Mouse (Mus musculus) forebrain, postnatal 0 days (tissue): ENCODE measurements around the gene Tas1r3. TPM values are rescaled to one million over a fixed set of nuclear protein-coding genes. Genes with fewer than 3 reads are reported as not detected.

Experiments used
- ATAC-seq: fragments of 200-750 bp; cut with Nextera tagmentation; 2 replicates; pipeline ENCODE4 v1.8.0; 2017; ENCODE audit warnings: mild to moderate bottlenecking, moderate library complexity
- DNase-seq: peaks from one replicate; pipeline ENCODE4 v3.0.0-alpha.2; 2015
- H3K27ac ChIP-seq: fragments of 300-500 bp; sonication (generic); 2 replicates; pipeline ENCODE4 v1.5.1; 2014; ENCODE audit warnings: low read depth, mild to moderate bottlenecking, antibody characterized with exemption, low read length, moderate library complexity, mixed read lengths
- H3K27me3 ChIP-seq: fragments of 300-500 bp; sonication (generic); 2 replicates; pipeline ENCODE4 v1.6.1; 2014; ENCODE audit warnings: mild to moderate bottlenecking, low read length, mixed read lengths; ENCODE audit not compliant: insufficient read depth
- H3K36me3 ChIP-seq: fragments of 300-500 bp; sonication (generic); 2 replicates; pipeline ENCODE4 v1.6.1; 2014; ENCODE audit warnings: mild to moderate bottlenecking, moderate library complexity; ENCODE audit not compliant: insufficient read depth
- H3K4me1 ChIP-seq: fragments of 300-500 bp; sonication (generic); 2 replicates; pipeline ENCODE4 v1.6.1; 2014; ENCODE audit warnings: antibody characterized with exemption; ENCODE audit not compliant: insufficient read depth
- H3K4me2 ChIP-seq: fragments of 300-500 bp; sonication (generic); 2 replicates; pipeline ENCODE4 v1.6.1; 2014; ENCODE audit warnings: low read depth, mild to moderate bottlenecking, moderate library complexity
- H3K4me3 ChIP-seq: fragments of 300-500 bp; sonication (generic); 2 replicates; pipeline ENCODE4 v1.5.1; 2014; ENCODE audit warnings: low read depth, low read length, mixed read lengths
- H3K9ac ChIP-seq: fragments of 300-500 bp; sonication (generic); 2 replicates; pipeline ENCODE4 v1.6.1; 2014; ENCODE audit warnings: mild to moderate bottlenecking
- H3K9me3 ChIP-seq: fragments of 300-500 bp; sonication (generic); 2 replicates; pipeline ENCODE4 v1.6.1; 2016; ENCODE audit warnings: low read length
- CTCF ChIP-seq: sonication (generic); IDR thresholded peaks from 2 replicates; pipeline ENCODE4 v1.5.1; 2016; ENCODE audit warnings: antibody characterized with exemption, control low read depth, low read depth
- WGBS: fragments of 180-500 bp; shearing (Covaris S2); extraction: QIAGEN DNeasy Blood & Tissue Kit; methylation state at CpG from one replicate; pipeline ENCODE4 v1.1.7; 2014; 5-methylcytosine and 5-hydroxymethylcytosine counted together
- polyA plus RNA-seq: library from polyadenylated mRNA; unstranded; fragments of >200 nt; fragmentation: Nextera tagmentation; extraction: Ambion mirVana; gene quantifications from 2 replicates; pipeline ENCODE4 v1.2.1, GENCODE M21; 2015
- total RNA-seq: library from RNA; depleted of rRNA; stranded (reverse); fragments of >200 nt; gene quantifications from 2 replicates; pipeline ENCODE4 v1.2.3, GENCODE M21; 2014

The Tas1r3 gene
- total and polyA plus RNA-seq, 2 experiments from 2014 or later = 0.22 to 0.67 TPM

GRCm38 (mm10) chr4:155851951-155852411, 11.2 kb downstream of the Tas1r3 start:
- Histone ChIP-seq H3K27ac (no peak overlapping the region), H3K4me1 (peaks cover 18% of the 10 kb centered on the region), H3K4me3 (no peak overlapping the region), H3K9me3 (no peaks in the 10 kb centered on the region), H3K4me2 (no peak overlapping the region), H3K27me3 (no peaks in the 10 kb centered on the region), H3K9ac (no peak overlapping the region), H3K36me3 (peaks cover 32% of the 10 kb centered on the region)
- DNase-seq (no peak), ATAC-seq (no peak)
- no peak for TF ChIP-seq CTCF
- WGBS = 62% methylated on average over 2 of the region's 2 CpGs

GRCm38 (mm10) chr4:155851368-155851767, 11.8 kb downstream of the Tas1r3 start:
- Histone ChIP-seq H3K9me3 (no peaks in the 10 kb centered on the region), H3K9ac (no peak overlapping the region), H3K27me3 (no peaks in the 10 kb centered on the region), H3K4me2 (no peak overlapping the region), H3K27ac (no peak overlapping the region), H3K4me1 (peaks cover 23% of the 10 kb centered on the region), H3K4me3 (no peak overlapping the region), H3K36me3 (peaks cover 25% of the 10 kb centered on the region)
- ATAC-seq (no peak), DNase-seq (no peak)
- 94% methylated on average over 3 of the region's 3 CpGs for WGBS
- no peak for TF ChIP-seq CTCF

DNA sequence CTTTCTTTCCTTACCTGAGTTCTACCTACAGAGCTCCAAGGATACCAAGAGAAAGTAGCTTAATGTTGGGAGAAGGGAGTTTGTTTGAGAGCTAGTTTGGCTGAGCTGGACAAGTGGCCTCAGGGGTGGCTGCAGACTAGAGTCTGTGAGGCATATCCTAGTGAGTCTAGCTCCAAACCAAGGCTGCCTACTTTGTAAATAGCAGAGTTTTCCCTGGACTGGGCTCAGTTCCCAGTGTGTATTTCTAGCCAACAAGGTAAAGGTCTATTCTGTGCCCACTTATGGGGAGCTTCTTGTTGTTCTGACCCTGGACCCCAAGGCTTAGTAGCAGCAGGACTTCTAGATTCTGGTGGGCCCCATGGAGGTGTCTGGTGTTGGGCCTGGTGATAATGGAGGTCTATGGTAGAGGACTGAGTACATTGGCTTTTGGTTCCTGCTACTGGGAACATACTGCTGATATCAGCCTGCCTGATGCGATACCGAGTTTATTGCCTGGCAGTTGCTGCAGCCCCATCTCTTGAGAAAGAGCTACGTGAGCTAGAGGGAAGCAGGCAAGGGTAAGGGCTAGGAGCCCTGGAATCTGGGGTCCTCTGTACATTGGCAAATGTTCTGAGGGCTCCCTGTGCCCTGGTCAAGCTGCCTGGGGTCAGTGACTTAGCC, 13.2 kb downstream of the Tas1r3 start:
- no peaks in the 10 kb centered on the region for H3K9me3 ChIP-seq
- 0 out of 2 replicates have a peak overlapping the region, but pooled peaks have one; percentile 88 for H3K4me2 ChIP-seq
- no peak overlapping the region for H3K4me3 ChIP-seq
- 90% methylated on average over 3 of the region's 3 CpGs for WGBS
- no peak for DNase-seq
- H3K9ac ChIP-seq = no peak overlapping the region
- H3K27ac ChIP-seq = no peak overlapping the region
- H3K4me1 ChIP-seq = peaks cover 23% of the 10 kb centered on the region
- ATAC-seq = no peak
- peaks cover 11% of the 10 kb centered on the region for H3K36me3 ChIP-seq
- TF ChIP-seq CTCF = no peak
- no peaks in the 10 kb centered on the region for H3K27me3 ChIP-seq

GRCm38 (mm10) chr4:155849391-155849790, 13.8 kb downstream of the Tas1r3 start:
- H3K27ac ChIP-seq = no peak overlapping the region
- H3K27me3 ChIP-seq = no peaks in the 10 kb centered on the region
- DNase-seq = no peak
- no peak overlapping the region for H3K9ac ChIP-seq
- no peaks in the 10 kb centered on the region for H3K9me3 ChIP-seq
- no peak for TF ChIP-seq CTCF
- peaks cover 23% of the 10 kb centered on the region for H3K4me1 ChIP-seq
- 0 out of 2 replicates have a peak, but pooled peaks cover 6% of the 10 kb centered on the region for H3K36me3 ChIP-seq
- 84% methylated on average over 2 of the region's 2 CpGs for WGBS
- no peak overlapping the region for H3K4me3 ChIP-seq
- ATAC-seq = no peak
- peak overlapping the region; percentile 88; the same call in 1 of the 2 replicates for H3K4me2 ChIP-seq

- H3K4me3 ChIP-seq = peak overlapping the region; percentile 93
- H3K27me3 ChIP-seq = no peaks in the 10 kb centered on the region
- H3K27ac ChIP-seq = no peak overlapping the region
- H3K4me1 ChIP-seq = peaks cover 23% of the 10 kb centered on the region
- H3K9me3 ChIP-seq = no peaks in the 10 kb centered on the region
- TF ChIP-seq CTCF = no peak
- ATAC-seq = no peak
- 61% methylated on average over 7 of the region's 7 CpGs for WGBS
- H3K36me3 ChIP-seq = no peaks in the 10 kb centered on the region
- peak overlapping the region; percentile 88 for H3K4me2 ChIP-seq
- peak overlapping the region; percentile 92; the same call in 1 of the 2 replicates for H3K9ac ChIP-seq
- no peak for DNase-seq
Observed at GRCm38 (mm10) chr4:155848434-155849095, 14.6 kb downstream of the Tas1r3 start.

DNA sequence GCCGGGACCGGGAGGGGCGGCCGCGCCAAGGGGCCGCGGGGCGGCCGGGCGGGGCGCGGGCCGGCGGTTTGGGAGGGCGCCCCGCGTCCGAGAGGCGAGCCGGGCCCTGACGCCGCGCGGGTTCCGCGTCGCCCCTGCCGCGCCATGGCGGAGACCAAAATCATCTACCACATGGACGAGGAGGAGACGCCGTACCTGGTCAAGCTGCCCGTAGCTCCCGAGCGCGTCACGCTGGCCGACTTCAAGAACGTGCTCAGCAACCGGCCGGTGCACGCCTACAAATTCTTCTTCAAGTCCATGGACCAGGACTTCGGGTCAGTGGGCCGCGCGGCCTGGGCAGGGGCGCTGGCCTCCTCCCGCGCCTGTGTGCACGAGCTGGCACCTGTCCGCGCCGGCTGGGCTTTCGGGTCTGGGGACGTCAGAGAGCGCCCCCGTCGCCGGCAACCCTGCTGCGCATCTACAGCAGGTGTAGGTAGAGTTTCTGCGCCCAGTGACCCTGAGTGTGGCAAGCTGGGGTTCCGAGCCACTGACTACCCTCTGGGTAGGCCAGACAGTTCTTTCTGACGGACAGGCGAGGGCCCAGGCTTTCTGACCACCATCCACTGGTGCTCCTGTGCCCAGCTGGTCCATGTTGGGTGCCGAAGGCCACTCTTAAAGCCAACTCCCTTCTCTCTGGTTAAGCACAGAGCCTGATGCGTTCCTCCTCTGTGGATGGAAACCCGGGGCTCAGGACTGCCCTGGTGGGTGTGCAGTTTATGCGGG, 15.4 kb downstream of the Tas1r3 start:
- no peaks in the 10 kb centered on the region for H3K27me3 ChIP-seq
- TF ChIP-seq CTCF = no peak; the same call in 1 of the 2 replicates
- DNase-seq (peak; percentile 41), ATAC-seq (peak; percentile 19)
- no peaks in the 10 kb centered on the region for H3K36me3 ChIP-seq
- H3K27ac ChIP-seq = peak overlapping the region; percentile 82
- H3K9me3 ChIP-seq = no peaks in the 10 kb centered on the region
- H3K4me2 ChIP-seq = peak overlapping the region; percentile 88
- peaks cover 23% of the 10 kb centered on the region for H3K4me1 ChIP-seq
- peak overlapping the region; percentile 93 for H3K4me3 ChIP-seq
- H3K9ac ChIP-seq = peak overlapping the region; percentile 92
- 1% methylated on average over 63 of the region's 69 CpGs for WGBS
